Mouse (Mus musculus) midbrain, embryonic 12.5 days (tissue): Measurements from ENCODE around the gene Kctd7. TPM values are rescaled to one million over a fixed set of nuclear protein-coding genes. Genes with fewer than 3 reads are reported as not detected.
A peak's percentile ranks its signal among the peaks of the same experiment; 100 is the strongest.

ENCODE experiments used
- ATAC-seq: fragments of 200-750 bp; cut with Nextera tagmentation; 2 replicates; pipeline ENCODE4 v1.8.0; 2017; ENCODE audit warnings: low read depth, moderate TSS enrichment, moderate library complexity; ENCODE audit not compliant: low FRiP score
- H3K27ac ChIP-seq: fragments of 300-500 bp; sonication (generic); replicated peaks from 2 replicates; pipeline ENCODE4 v1.5.1; 2016; ENCODE audit warnings: mild to moderate bottlenecking
- H3K27me3 ChIP-seq: fragments of 300-500 bp; sonication (generic); 2 replicates; pipeline ENCODE4 v1.6.1; 2016; ENCODE audit warnings: mild to moderate bottlenecking
- H3K36me3 ChIP-seq: fragments of 300-500 bp; sonication (generic); 2 replicates; pipeline ENCODE4 v1.6.1; 2016
- H3K4me1 ChIP-seq: fragments of 300-500 bp; sonication (generic); 2 replicates; pipeline ENCODE4 v1.6.1; 2016
- H3K4me2 ChIP-seq: fragments of 300-500 bp; sonication (generic); replicated peaks from 2 replicates; pipeline ENCODE4 v1.6.1; 2016; ENCODE audit warnings: mild to moderate bottlenecking, moderate library complexity
- H3K4me3 ChIP-seq: fragments of 300-500 bp; sonication (generic); 2 replicates; pipeline ENCODE4 v1.5.1; 2016; ENCODE audit warnings: mild to moderate bottlenecking
- H3K9ac ChIP-seq: fragments of 300-500 bp; sonication (generic); replicated peaks from 2 replicates; pipeline ENCODE4 v1.6.1; 2016; ENCODE audit warnings: mild to moderate bottlenecking, moderate library complexity
- H3K9me3 ChIP-seq: fragments of 300-500 bp; sonication (generic); 2 replicates; pipeline ENCODE4 v1.6.1; 2016; ENCODE audit warnings: mild to moderate bottlenecking
- WGBS: fragments of 180-500 bp; shearing (Covaris S2); methylation state at CpG from one replicate; pipeline ENCODE4 v1.1.7; 2016; 5-methylcytosine and 5-hydroxymethylcytosine counted together
- polyA plus RNA-seq: library from polyadenylated mRNA; unstranded; fragments of >200 nt; fragmentation: Nextera tagmentation; extraction: Ambion mirVana; gene quantifications from 2 replicates; pipeline ENCODE4 v1.2.1, GENCODE M21; 2016

Kctd7 gene
- 8.3 and 9.3 TPM in 2 replicates for polyA plus RNA-seq

- Histone ChIP-seq H3K4me1 (0 out of 2 replicates have a peak, but pooled peaks cover 19% of the 10 kb centered on the region), H3K36me3 (0 out of 2 replicates have a peak, but pooled peaks cover 3% of the 10 kb centered on the region), H3K9me3 (no peaks in the 10 kb centered on the region), H3K4me3 (peak within 1 kb of the TSS; percentile 63), H3K27ac (peak within 1 kb of the TSS; percentile 83), H3K4me2 (peak within 1 kb of the TSS; percentile 83), H3K9ac (peak within 1 kb of the TSS; percentile 77), H3K27me3 (no peaks in the 10 kb centered on the region)
- under 1% methylated on average over 66 of the region's 66 CpGs for WGBS
- ATAC-seq = peak; percentile 97
Observed at GRCm38 (mm10) chr5:130144334-130145312, at the start of gene Kctd7. TSS of gene Kctd7 (plus strand) at chr5:130144861.

DNA sequence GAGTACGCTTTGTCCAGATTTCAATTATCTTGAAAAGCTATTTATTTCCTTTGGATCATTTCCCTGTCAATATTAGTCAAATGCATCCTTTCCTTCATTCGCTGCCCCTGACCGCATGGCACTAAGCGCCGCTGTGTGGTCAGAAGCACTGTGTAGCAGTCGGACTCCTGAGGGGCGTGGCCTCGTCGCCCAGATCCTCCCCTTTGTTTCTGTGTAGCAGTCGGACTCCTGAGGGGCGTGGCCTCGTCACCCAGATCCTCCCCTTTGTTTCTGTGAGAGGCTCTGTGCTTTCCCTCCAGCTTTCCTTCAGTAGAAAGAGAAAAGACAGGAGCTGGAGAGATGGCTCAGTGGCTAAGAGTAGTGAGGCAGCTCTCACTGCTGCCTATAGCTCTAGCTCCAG, 47.9 kb upstream of the Kctd7 start:
- H3K4me2 ChIP-seq = no peak overlapping the region
- H3K36me3 ChIP-seq = peaks cover 13% of the 10 kb centered on the region; the same call in 1 of the 2 replicates
- WGBS = 52% methylated on average over 12 of the region's 12 CpGs
- H3K9me3 ChIP-seq = no peaks in the 10 kb centered on the region
- no peak overlapping the region for H3K27ac ChIP-seq
- H3K27me3 ChIP-seq = no peaks in the 10 kb centered on the region
- H3K9ac ChIP-seq = no peak overlapping the region
- ATAC-seq = no peak; the same call in 1 of the 2 replicates
- H3K4me3 ChIP-seq = no peak overlapping the region
- H3K4me1 ChIP-seq = no peaks in the 10 kb centered on the region

DNA sequence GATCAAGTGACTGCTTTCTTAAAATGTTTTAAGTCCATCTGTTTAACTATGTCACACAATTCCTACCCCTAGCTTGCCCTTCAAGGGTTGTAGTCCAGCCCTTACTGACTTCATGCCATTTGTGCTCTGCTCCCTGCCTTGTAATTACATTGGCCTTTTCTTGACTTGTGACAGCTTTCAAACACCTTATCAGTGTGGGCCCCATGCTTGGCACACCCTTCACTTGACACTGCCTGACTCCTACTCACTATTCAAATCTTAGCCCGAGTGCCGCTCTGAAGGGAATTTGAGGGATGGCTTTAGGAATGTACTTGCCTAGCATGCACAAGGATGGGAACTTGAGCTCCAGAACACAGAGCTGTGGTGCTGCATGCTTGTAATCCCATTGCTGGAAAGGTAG, 46.8 kb upstream of the Kctd7 start:
- no peak overlapping the region for H3K4me2 ChIP-seq

DNA sequence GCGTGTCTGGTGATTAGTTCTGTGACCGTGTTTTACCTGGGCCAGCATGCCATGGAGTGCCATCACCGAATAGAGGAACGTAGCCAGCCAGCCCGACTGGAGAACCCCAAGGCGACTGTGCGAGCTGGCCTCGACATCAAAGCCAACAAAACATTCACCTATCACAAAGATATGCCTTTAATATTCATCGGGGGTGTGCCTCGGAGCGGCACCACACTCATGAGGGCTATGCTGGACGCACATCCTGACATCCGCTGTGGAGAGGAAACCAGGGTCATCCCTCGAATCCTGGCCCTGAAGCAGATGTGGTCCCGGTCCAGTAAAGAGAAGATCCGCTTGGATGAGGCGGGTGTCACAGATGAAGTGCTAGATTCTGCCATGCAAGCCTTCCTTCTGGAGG, 42.9 kb upstream of the Kctd7 start:
- no peaks in the 10 kb centered on the region for H3K27me3 ChIP-seq
- no peaks in the 10 kb centered on the region for H3K4me1 ChIP-seq
- H3K36me3 ChIP-seq = peaks cover 19% of the 10 kb centered on the region
- H3K4me3 ChIP-seq = no peak overlapping the region
- H3K9ac ChIP-seq = no peak overlapping the region
- H3K4me2 ChIP-seq = no peak overlapping the region
- H3K27ac ChIP-seq = no peak overlapping the region
- H3K9me3 ChIP-seq = no peaks in the 10 kb centered on the region
- no peak for ATAC-seq
- WGBS = 93% methylated on average over 17 of the region's 17 CpGs

More for the DNA sequence above, 46.8 kb upstream of the Kctd7 start:
- Histone ChIP-seq H3K36me3 (peaks cover 20% of the 10 kb centered on the region), H3K4me1 (no peaks in the 10 kb centered on the region), H3K4me3 (no peak overlapping the region), H3K27ac (no peak overlapping the region), H3K9me3 (no peaks in the 10 kb centered on the region), H3K9ac (no peak overlapping the region), H3K27me3 (no peaks in the 10 kb centered on the region)
- WGBS = 91% methylated on average over 2 of the region's 2 CpGs
- ATAC-seq = no peak

DNA sequence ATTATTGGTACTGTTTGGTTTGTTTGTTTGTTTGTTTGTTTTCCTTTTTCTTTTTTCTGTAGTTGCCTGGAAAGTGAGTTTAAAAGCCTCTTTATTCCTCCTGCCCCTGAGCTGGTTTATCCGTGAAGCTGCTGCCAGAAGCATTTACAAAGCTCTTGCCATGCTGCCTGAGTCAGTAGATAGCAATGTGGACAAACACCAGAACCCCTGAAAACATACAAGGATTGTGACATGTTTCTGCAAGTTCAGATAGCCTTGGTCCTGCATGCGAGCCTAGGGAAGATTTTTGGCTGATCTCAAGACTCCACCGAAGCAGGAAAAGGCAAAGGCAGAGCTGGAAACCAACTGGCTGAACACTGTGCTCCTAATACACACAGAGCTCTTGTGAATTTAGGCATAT, 35.3 kb upstream of the Kctd7 start:
- ATAC-seq = no peak
- Histone ChIP-seq H3K36me3 (peaks cover 17% of the 10 kb centered on the region), H3K9ac (no peak overlapping the region), H3K9me3 (no peaks in the 10 kb centered on the region), H3K4me3 (no peak overlapping the region), H3K4me2 (no peak overlapping the region), H3K4me1 (no peaks in the 10 kb centered on the region), H3K27me3 (no peaks in the 10 kb centered on the region), H3K27ac (no peak overlapping the region)
- WGBS = 95% methylated on average over 3 of the region's 3 CpGs

DNA sequence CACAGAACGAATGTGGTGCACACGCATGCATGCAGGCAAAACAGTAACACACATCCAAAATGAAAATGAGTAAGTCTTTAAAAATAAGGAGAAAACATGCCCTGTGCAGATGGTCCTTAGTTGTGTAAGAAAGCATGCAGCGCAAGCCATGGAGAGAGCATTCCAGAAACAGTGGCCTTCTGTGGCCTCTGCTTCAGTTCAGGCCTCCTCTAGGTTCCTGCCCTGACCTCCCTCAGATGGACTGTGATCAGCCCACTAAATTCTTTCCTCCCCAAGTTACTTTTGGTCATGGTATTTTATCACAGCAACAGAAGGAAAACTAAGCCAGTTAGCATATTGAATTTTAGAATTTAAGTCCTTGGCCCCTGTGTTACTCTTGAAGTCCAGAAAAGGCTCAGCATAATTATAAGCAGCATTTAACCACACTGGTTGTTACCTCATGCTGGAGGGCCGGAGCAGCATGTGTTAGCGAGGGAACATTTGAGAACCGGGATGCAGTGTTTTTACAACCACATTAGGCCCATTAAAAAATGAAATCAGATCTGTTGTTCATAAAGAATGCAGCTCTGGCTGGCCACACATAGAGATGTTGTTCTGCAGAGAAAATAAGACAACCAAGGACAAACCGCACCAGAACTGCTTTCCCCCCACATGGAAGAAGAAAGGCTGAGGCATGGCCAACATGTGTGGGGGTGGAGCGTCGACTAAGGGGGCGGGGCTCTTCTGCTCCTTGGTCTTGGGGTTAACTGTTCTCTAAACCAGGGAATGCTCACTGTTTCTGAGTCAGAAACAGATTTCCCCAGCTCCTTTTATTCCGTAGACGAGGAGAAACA, 33.8 kb upstream of the Kctd7 start:
- Histone ChIP-seq H3K9ac (no peak overlapping the region), H3K9me3 (no peaks in the 10 kb centered on the region), H3K36me3 (peaks cover 25% of the 10 kb centered on the region), H3K4me2 (no peak overlapping the region), H3K27me3 (no peaks in the 10 kb centered on the region), H3K4me3 (no peak overlapping the region), H3K4me1 (no peaks in the 10 kb centered on the region), H3K27ac (no peak overlapping the region)
- ATAC-seq = no peak
- 88% methylated on average over 12 of the region's 12 CpGs for WGBS

GRCm38 (mm10) chr5:130112653-130113052, 32.0 kb upstream of the Kctd7 start:
- Histone ChIP-seq H3K4me2 (no peak overlapping the region), H3K4me3 (no peak overlapping the region), H3K9me3 (no peaks in the 10 kb centered on the region), H3K27ac (no peak overlapping the region), H3K4me1 (no peaks in the 10 kb centered on the region), H3K27me3 (no peaks in the 10 kb centered on the region), H3K9ac (no peak overlapping the region), H3K36me3 (peaks cover 25% of the 10 kb centered on the region)
- ATAC-seq = no peak

DNA sequence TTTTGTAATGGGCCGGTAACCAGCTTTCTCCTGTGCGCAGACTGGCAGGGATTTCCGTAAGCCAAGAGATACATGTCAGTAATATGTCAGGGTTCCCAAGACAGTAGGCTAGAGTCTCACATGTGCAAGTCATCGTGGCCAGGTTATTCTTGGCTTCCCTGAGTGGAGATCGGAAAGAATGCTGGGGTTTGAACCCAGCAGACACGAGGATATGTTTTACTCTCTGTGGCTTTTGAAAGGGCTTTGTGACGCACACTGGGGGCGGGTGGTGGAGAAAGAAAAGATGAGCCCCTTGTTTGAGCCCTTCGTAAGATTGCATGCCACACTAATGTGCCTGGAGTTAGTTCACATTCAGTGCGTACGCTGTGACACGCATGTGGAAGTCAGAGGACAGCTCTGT, 28.5 kb upstream of the Kctd7 start:
- no peaks in the 10 kb centered on the region for H3K4me1 ChIP-seq
- H3K9ac ChIP-seq = no peak overlapping the region
- H3K4me2 ChIP-seq = no peak overlapping the region
- H3K27me3 ChIP-seq = no peaks in the 10 kb centered on the region
- ATAC-seq = no peak
- H3K27ac ChIP-seq = no peak overlapping the region
- no peaks in the 10 kb centered on the region for H3K9me3 ChIP-seq
- 89% methylated on average over 12 of the region's 12 CpGs for WGBS
- peaks cover 10% of the 10 kb centered on the region for H3K36me3 ChIP-seq
- H3K4me3 ChIP-seq = no peak overlapping the region

GRCm38 (mm10) chr5:130116857-130117256, 27.8 kb upstream of the Kctd7 start:
- H3K36me3 ChIP-seq = peaks cover 10% of the 10 kb centered on the region
- H3K4me2 ChIP-seq = no peak overlapping the region
- no peaks in the 10 kb centered on the region for H3K9me3 ChIP-seq
- no peaks in the 10 kb centered on the region for H3K4me1 ChIP-seq
- no peaks in the 10 kb centered on the region for H3K27me3 ChIP-seq
- H3K4me3 ChIP-seq = no peak overlapping the region
- ATAC-seq = no peak
- WGBS = 90% methylated on average over 7 of the region's 7 CpGs
- H3K9ac ChIP-seq = no peak overlapping the region
- H3K27ac ChIP-seq = no peak overlapping the region

DNA sequence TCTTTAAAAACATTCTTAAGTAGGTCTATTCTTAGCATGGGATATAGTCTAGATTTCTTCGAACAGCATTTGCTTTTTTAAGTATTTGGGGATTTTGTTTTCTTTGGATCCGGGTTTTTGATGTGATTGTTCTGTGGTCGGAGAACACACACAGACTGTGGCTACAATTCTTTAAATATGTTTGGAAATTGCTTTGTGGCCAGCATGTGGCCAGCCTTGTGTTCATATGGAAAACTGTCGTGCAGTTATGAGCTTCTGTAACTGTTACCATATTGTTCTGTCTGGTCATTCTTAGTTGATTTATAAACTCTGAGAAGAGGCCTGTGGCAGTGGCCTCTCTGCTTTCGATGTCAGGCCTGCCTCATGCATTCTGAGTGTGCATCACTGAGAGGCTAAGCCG, 26.7 kb upstream of the Kctd7 start:
- 87% methylated on average over 6 of the region's 6 CpGs for WGBS
- H3K9ac ChIP-seq = no peak overlapping the region
- no peak overlapping the region for H3K4me2 ChIP-seq
- H3K27ac ChIP-seq = no peak overlapping the region
- H3K27me3 ChIP-seq = no peaks in the 10 kb centered on the region
- H3K36me3 ChIP-seq = peaks cover 10% of the 10 kb centered on the region
- no peak for ATAC-seq
- H3K4me1 ChIP-seq = no peaks in the 10 kb centered on the region
- no peaks in the 10 kb centered on the region for H3K9me3 ChIP-seq
- H3K4me3 ChIP-seq = no peak overlapping the region

DNA sequence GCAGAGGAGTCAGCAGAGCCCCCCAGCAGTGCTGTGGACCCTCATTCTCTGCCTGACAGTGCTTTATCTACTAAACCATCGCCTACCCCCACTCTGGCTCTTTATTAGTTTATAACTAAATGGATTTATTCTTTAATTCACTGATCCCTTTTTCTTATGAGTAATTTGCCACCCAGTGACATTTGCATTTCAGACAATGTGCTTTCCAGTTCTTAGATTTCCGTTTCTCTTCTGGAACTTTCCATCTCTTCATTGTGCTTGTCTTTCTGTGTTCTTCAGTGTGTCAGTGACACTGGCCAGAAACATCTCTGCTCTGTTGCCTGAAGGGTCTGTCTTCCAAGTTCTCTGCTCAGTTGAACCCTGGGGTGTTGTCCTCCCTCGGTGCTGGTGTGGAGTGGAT, 25.4 kb upstream of the Kctd7 start:
- H3K36me3 ChIP-seq = peaks cover 9% of the 10 kb centered on the region
- no peak for ATAC-seq
- H3K9ac ChIP-seq = no peak overlapping the region
- no peaks in the 10 kb centered on the region for H3K4me1 ChIP-seq
- H3K4me3 ChIP-seq = no peak overlapping the region
- no peak overlapping the region for H3K4me2 ChIP-seq
- H3K27ac ChIP-seq = no peak overlapping the region
- 81% methylated on average over 3 of the region's 3 CpGs for WGBS
- H3K9me3 ChIP-seq = no peaks in the 10 kb centered on the region
- no peaks in the 10 kb centered on the region for H3K27me3 ChIP-seq
